9 mouse cellular contexts compared by ENCODE assay signal in the genomic region with DNA sequence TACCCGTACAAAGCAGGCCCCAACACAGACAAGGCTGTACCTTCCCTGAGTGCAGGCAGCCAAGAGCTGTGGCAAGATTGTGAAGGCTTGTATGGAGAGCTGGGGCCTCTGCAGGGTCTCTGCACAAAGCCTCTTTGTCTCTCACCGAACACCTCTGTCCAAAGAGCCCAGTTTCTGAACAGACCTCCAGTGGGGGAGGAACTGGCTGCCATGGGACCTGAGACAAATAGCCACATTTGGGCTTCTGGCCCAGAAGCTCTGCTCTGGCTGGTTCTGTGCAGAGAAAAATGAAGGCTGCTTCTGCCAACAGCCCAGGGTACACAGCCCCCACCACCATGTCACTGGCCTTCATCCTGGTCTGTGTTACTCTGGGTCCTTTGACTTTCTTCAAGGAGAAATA. TPM values are rescaled to one million over a fixed set of nuclear protein-coding genes. Genes with fewer than 3 reads are reported as not detected.
A peak's percentile ranks its signal among the peaks of the same experiment; 100 is the strongest.
DNase-seq lines count a peak whose midpoint lies in the region; ATAC-seq and TF ChIP-seq lines count a peak whose summit lies in the region.
"Had no signal": no experiment of that assay in that cellular context is flagged by ENCODE, and none has a peak within 500 bp of the region (broad histone marks: within the 10 kb centered on the region; RNA-seq: fewer than 3 reads in every experiment).

No protein-coding gene starts in this region.

- peak; percentile 78 for ATAC-seq in forebrain, embryonic 13.5 days
- no peak for ATAC-seq in liver, postnatal 0 days
- ATAC-seq in liver, embryonic 11.5 days (replicated peaks; ENCODE audit: low FRiP score), result no peak

- 27% methylated on average over 2 of the region's 2 CpGs for WGBS in cerebellum, adult 2 months
- WGBS in forebrain, embryonic 13.5 days, result 28% methylated on average over 2 of the region's 2 CpGs
- 79% methylated on average over 2 of the region's 2 CpGs for WGBS in liver, postnatal 0 days (ENCODE audit: insufficient replicate concordance)
- 77% methylated on average over 2 of the region's 2 CpGs for WGBS in liver, embryonic 11.5 days

- H3K27me3 ChIP-seq in cerebellum, adult 2 months (ENCODE audit: control insufficient read depth, insufficient read depth, low read length), result no peaks in the 10 kb centered on the region
- H3K27me3 ChIP-seq in forebrain, embryonic 13.5 days, result no peaks in the 10 kb centered on the region
- H3K27me3 ChIP-seq in liver, postnatal 0 days (ENCODE audit: insufficient read depth, low read length), result no peaks in the 10 kb centered on the region
- no peaks in the 10 kb centered on the region for H3K27me3 ChIP-seq in liver, embryonic 11.5 days (replicated peaks; ENCODE audit: control insufficient read depth, insufficient read depth, low read length)

- no peak for TF ChIP-seq CTCF in cerebellum, adult 2 months (IDR thresholded peaks at IDR 0.05; ENCODE audit: borderline replicate concordance, insufficient read depth, low read depth, low read length)
- no peak for TF ChIP-seq CTCF in liver, postnatal 0 days (IDR thresholded peaks at IDR 0.05; ENCODE audit: low read depth)

- no peak for TF ChIP-seq EP300 in liver, postnatal 0 days (IDR thresholded peaks at IDR 0.05; ENCODE audit: low read depth)

- DNase-seq in layer of hippocampus, adult 11-12 months (ENCODE audit: low spot score), result peak; percentile 62
- no peak for DNase-seq in layer of hippocampus, adult 9-10 months (ENCODE audit: low spot score)
- DNase-seq in cerebellum, adult 2 months, result peak; percentile 34 to 56
- peak; percentile 49 to 79 for DNase-seq in layer of hippocampus, postnatal 14 days (ENCODE audit: low spot score in 2 of 2)
- DNase-seq in liver, postnatal 0 days, result no peak
- no peak for DNase-seq in liver, embryonic 11.5 days (ENCODE audit: low spot score)
- DNase-seq in embryo, embryonic 9.5 days (ENCODE audit: extremely low spot score), result no peak

- TF ChIP-seq POLR2A in cerebellum, adult 2 months (IDR thresholded peaks at IDR 0.05; ENCODE audit: borderline replicate concordance, insufficient read depth, low read length), result no peak

- H3K27ac ChIP-seq in cerebellum, adult 2 months (ENCODE audit: insufficient read depth, low read length), result peak overlapping the region; percentile 82; the same call in 1 of the 2 replicates
- H3K27ac ChIP-seq in forebrain, embryonic 13.5 days, result peak overlapping the region; percentile 20
- no peak overlapping the region for H3K27ac ChIP-seq in liver, postnatal 0 days (ENCODE audit: low read depth)
- H3K27ac ChIP-seq in liver, embryonic 11.5 days (ENCODE audit: low read depth, low read length), result no peak overlapping the region
- H3K27ac ChIP-seq: macrophage had no signal

- H3K9ac ChIP-seq in forebrain, embryonic 13.5 days, result no peak overlapping the region
- no peak overlapping the region for H3K9ac ChIP-seq in liver, postnatal 0 days (replicated peaks)
- no peak overlapping the region for H3K9ac ChIP-seq in liver, embryonic 11.5 days (ENCODE audit: low read depth, low read length)

- H3K9me3 ChIP-seq in forebrain, embryonic 13.5 days (replicated peaks), result no peaks in the 10 kb centered on the region
- no peaks in the 10 kb centered on the region for H3K9me3 ChIP-seq in liver, postnatal 0 days (ENCODE audit: low read length)
- no peaks in the 10 kb centered on the region for H3K9me3 ChIP-seq in liver, embryonic 11.5 days (ENCODE audit: control insufficient read depth, low read length)

- H3K4me1 ChIP-seq in cerebellum, adult 2 months (ENCODE audit: control insufficient read depth, insufficient read depth, low read length), result peaks cover 27% of the 10 kb centered on the region
- H3K4me1 ChIP-seq in forebrain, embryonic 13.5 days, result peaks cover 24% of the 10 kb centered on the region
- peaks cover 5% of the 10 kb centered on the region; the same call in 1 of the 2 replicates for H3K4me1 ChIP-seq in liver, postnatal 0 days (ENCODE audit: insufficient read depth)
- no peaks in the 10 kb centered on the region for H3K4me1 ChIP-seq in liver, embryonic 11.5 days (replicated peaks; ENCODE audit: control insufficient read depth, insufficient read depth, low read length)

- H3K4me2 ChIP-seq in forebrain, embryonic 13.5 days, result no peak overlapping the region
- H3K4me2 ChIP-seq in liver, postnatal 0 days (ENCODE audit: low read depth, low read length), result no peak overlapping the region
- no peak overlapping the region for H3K4me2 ChIP-seq in liver, embryonic 11.5 days

- H3K4me3 ChIP-seq in cerebellum, adult 2 months (replicated peaks; ENCODE audit: insufficient read depth, low read depth, low read length), result no peak overlapping the region
- H3K4me3 ChIP-seq in forebrain, embryonic 13.5 days, result no peak overlapping the region
- no peak overlapping the region for H3K4me3 ChIP-seq in liver, postnatal 0 days (ENCODE audit: low read depth, low read length)
- H3K4me3 ChIP-seq in liver, embryonic 11.5 days (ENCODE audit: low read depth, low read length), result no peak overlapping the region

- peaks cover 67% of the 10 kb centered on the region for H3K36me3 ChIP-seq in forebrain, embryonic 13.5 days (ENCODE audit: poor library complexity, severe bottlenecking)
- peaks cover 4% of the 10 kb centered on the region; the same call in 1 of the 2 replicates for H3K36me3 ChIP-seq in liver, postnatal 0 days (replicated peaks; ENCODE audit: insufficient read depth, low read length)
- peaks cover 12% of the 10 kb centered on the region for H3K36me3 ChIP-seq in liver, embryonic 11.5 days (ENCODE audit: control insufficient read depth, insufficient read depth, low read length)

RNA-seq across cellular contexts. Expression of a gene that starts 16.8 kb away (rescaled TPM):
- polyA plus RNA-seq in cerebellum, adult 2 months (2012; rRNA removed), result 50.8 and 54.5 TPM in 2 replicates
- 30.9 and 37.3 TPM in 2 replicates for polyA plus RNA-seq in forebrain, embryonic 13.5 days (2015; fragmentation: Nextera tagmentation; extraction: Ambion mirVana)
- 10 to 100 TPM; 75.9 to 77.1 TPM for total RNA-seq in layer of hippocampus, postnatal 14 days (2021)
- 9.2 and 9.9 TPM in 2 replicates for polyA plus RNA-seq in liver, postnatal 0 days (2015; fragmentation: Nextera tagmentation; extraction: Ambion mirVana)
- 34.4 and 36.3 TPM in 2 replicates for polyA plus RNA-seq in liver, embryonic 11.5 days (2014; fragmentation: Nextera tagmentation; extraction: Ambion mirVana)

RNA-seq across cellular contexts. Expression of a gene that starts 20.9 kb away (rescaled TPM):
- polyA plus RNA-seq in cerebellum, adult 2 months (2012; rRNA removed), result 134 and 144 TPM in 2 replicates
- polyA plus RNA-seq in forebrain, embryonic 13.5 days (2015; fragmentation: Nextera tagmentation; extraction: Ambion mirVana), result 81.0 and 84.5 TPM in 2 replicates
- 100 to 1,000 TPM; 183 to 184 TPM for total RNA-seq in layer of hippocampus, postnatal 14 days (2021)
- 13.6 and 15.3 TPM in 2 replicates for polyA plus RNA-seq in liver, postnatal 0 days (2015; fragmentation: Nextera tagmentation; extraction: Ambion mirVana)
- 35.7 and 37.3 TPM in 2 replicates for polyA plus RNA-seq in liver, embryonic 11.5 days (2014; fragmentation: Nextera tagmentation; extraction: Ambion mirVana)

Comparison
In these comparisons a context has a peak if more than half of its experiments do, and no peak if none do; other contexts are left out.
1. DNase-seq: peak in layer of hippocampus, adult 11-12 months (single experiment), cerebellum, adult 2 months (2 of 2) and layer of hippocampus, postnatal 14 days (2 of 2); none in layer of hippocampus, adult 9-10 months (single experiment), liver, postnatal 0 days (single experiment), liver, embryonic 11.5 days (single experiment) and embryo, embryonic 9.5 days (single experiment).
2. H3K27ac ChIP-seq: peak in cerebellum, adult 2 months (single experiment) and forebrain, embryonic 13.5 days (single experiment); none in liver, postnatal 0 days (single experiment) and liver, embryonic 11.5 days (single experiment).